Mouse (Mus musculus) myocyte (in vitro differentiated cells): Measurements from ENCODE around the gene Sar1a. TPM values are rescaled to one million over a fixed set of nuclear protein-coding genes. Genes with fewer than 3 reads are reported as not detected.

Experiments
- H3K27me3 ChIP-seq: one replicate; pipeline ENCODE4 v1.6.1; 2011; ENCODE audit not compliant: control insufficient read depth, insufficient read depth, insufficient read length
- H3K36me3 ChIP-seq: one replicate; pipeline ENCODE4 v1.6.1; 2011; ENCODE audit not compliant: control insufficient read depth, insufficient read depth
- H3K4me2 ChIP-seq: one replicate; pipeline ENCODE4 v1.6.1; 2011; ENCODE audit warnings: low read depth, control low read depth
- H3K4me3 ChIP-seq: one replicate; pipeline ENCODE4 v1.5.1; 2011; ENCODE audit warnings: mild to moderate bottlenecking, control low read depth, moderate library complexity
- H3K79me2 ChIP-seq: one replicate; pipeline ENCODE4 v1.6.1; 2011; ENCODE audit not compliant: control insufficient read depth, insufficient read depth
- H3ac ChIP-seq: one replicate; pipeline ENCODE4 v1.6.1; 2011; ENCODE audit not compliant: control insufficient read depth, insufficient read length
- POLR2AphosphoS2 ChIP-seq: IDR thresholded peaks from one replicate; pipeline ENCODE4 v1.6.1; 2011; ENCODE audit warnings: low read depth, control low read depth; ENCODE audit not compliant: insufficient read length
- polyA plus RNA-seq: library from polyadenylated mRNA; unstranded; fragments of >200 nt; fragmentation: generic; extraction: Trizol; gene quantifications from one replicate; pipeline ENCODE4 v1.2.1, GENCODE M21; 2012; ENCODE audit warnings: missing spikeins

Gene Sar1a
- polyA plus RNA-seq, 1 experiment: 142 TPM

DNA sequence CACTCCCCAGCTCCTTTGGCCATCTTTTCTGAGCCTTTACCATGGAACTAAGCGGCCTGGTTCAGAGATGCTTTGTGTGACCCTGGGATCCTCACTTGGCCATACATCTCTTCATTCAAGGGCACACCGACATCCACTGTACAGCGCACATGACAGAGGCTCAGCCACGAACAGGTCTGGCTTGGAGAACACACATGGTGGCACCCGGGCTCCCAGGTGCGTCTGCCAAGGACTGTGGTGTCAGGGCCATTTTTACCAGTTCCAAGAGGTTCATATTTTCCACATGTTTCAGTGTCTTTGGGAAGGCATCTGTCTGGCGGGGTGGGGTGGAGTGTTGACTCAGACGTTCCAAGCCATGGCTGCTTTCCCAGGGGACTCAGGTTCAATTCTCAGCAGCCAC, 62.2 kb downstream of the Sar1a start:
- no peak for TF ChIP-seq POLR2AphosphoS2
- Histone ChIP-seq H3K4me2 (no peak overlapping the region), H3K79me2 (no peaks in the 10 kb centered on the region), H3K4me3 (no peak overlapping the region), H3K27me3 (no peaks in the 10 kb centered on the region), H3K36me3 (no peaks in the 10 kb centered on the region), H3ac (no peak overlapping the region)

Other genes with a start within 250 kb of the Sar1a start
- 44.4 TPM for gene Eif4ebp2, start 227.6 kb upstream of the Sar1a start, polyA plus RNA-seq
- 20.4 TPM for gene Lrrc20, start 204.5 kb upstream of the Sar1a start, polyA plus RNA-seq
- gene Npffr1, start 84.8 kb upstream of the Sar1a start, polyA plus RNA-seq: 0.01 TPM
- gene Ppa1, start 31.7 kb upstream of the Sar1a start, polyA plus RNA-seq: 93.2 TPM
- 25.3 TPM for gene Tysnd1, start 15.2 kb downstream of the Sar1a start, polyA plus RNA-seq
- 20.2 TPM for gene Aifm2, start 35.0 kb downstream of the Sar1a start, polyA plus RNA-seq
- 4.5 TPM for gene H2afy2, start 103.8 kb downstream of the Sar1a start, polyA plus RNA-seq